Mouse (Mus musculus) forebrain, embryonic 14.5 days (tissue): ENCODE results near the gene Nfu1. TPM values are rescaled to one million over a fixed set of nuclear protein-coding genes. Genes with fewer than 3 reads are reported as not detected.

ENCODE experiments used
- ATAC-seq: fragments of 200-750 bp; cut with Nextera tagmentation; 2 replicates; pipeline ENCODE4 v1.8.0; 2017; ENCODE audit warnings: mild to moderate bottlenecking, moderate library complexity
- DNase-seq: peaks from one replicate; pipeline ENCODE4 v3.0.0-alpha.2; 2015; ENCODE audit warnings: low spot score
- H3K27ac ChIP-seq: fragments of 300-500 bp; sonication (generic); 2 replicates; pipeline ENCODE4 v1.5.1; 2014; ENCODE audit warnings: low read depth, mild to moderate bottlenecking, control low read depth, low read length, moderate library complexity
- H3K27me3 ChIP-seq: fragments of 300-500 bp; sonication (generic); replicated peaks from 2 replicates; pipeline ENCODE4 v1.6.1; 2014; ENCODE audit warnings: low read length, control low read depth, mixed read lengths; ENCODE audit not compliant: control insufficient read depth, insufficient read depth
- H3K36me3 ChIP-seq: fragments of 300-500 bp; sonication (generic); 2 replicates; pipeline ENCODE4 v1.6.1; 2014; ENCODE audit warnings: low read length, control low read depth; ENCODE audit not compliant: control insufficient read depth, insufficient read depth
- H3K4me1 ChIP-seq: fragments of 300-500 bp; sonication (generic); 2 replicates; pipeline ENCODE4 v1.6.1; 2014; ENCODE audit warnings: antibody characterized with exemption, low read length, control low read depth; ENCODE audit not compliant: control insufficient read depth, insufficient read depth
- H3K4me2 ChIP-seq: fragments of 300-500 bp; sonication (generic); 2 replicates; pipeline ENCODE4 v1.6.1; 2014; ENCODE audit warnings: mild to moderate bottlenecking, control low read depth, low read length
- H3K4me3 ChIP-seq: fragments of 300-500 bp; sonication (generic); 2 replicates; pipeline ENCODE4 v1.5.1; 2014; ENCODE audit warnings: low read depth, low read length, control low read depth
- H3K9ac ChIP-seq: fragments of 300-500 bp; sonication (generic); 2 replicates; pipeline ENCODE4 v1.6.1; 2014; ENCODE audit warnings: mild to moderate bottlenecking, low read length, control low read depth, moderate library complexity
- H3K9me3 ChIP-seq: fragments of 300-500 bp; sonication (generic); replicated peaks from 2 replicates; pipeline ENCODE4 v1.6.1; 2016; ENCODE audit warnings: low read length, control low read depth, mixed read lengths; ENCODE audit not compliant: control insufficient read depth
- WGBS: fragments of 180-500 bp; shearing (Covaris S2); extraction: QIAGEN DNeasy Blood & Tissue Kit; methylation state at CpG from one replicate; pipeline ENCODE4 v1.1.7; 2014; 5-methylcytosine and 5-hydroxymethylcytosine counted together
- polyA plus RNA-seq: library from polyadenylated mRNA; unstranded; fragments of >200 nt; fragmentation: Nextera tagmentation; extraction: Ambion mirVana; gene quantifications from 2 replicates; pipeline ENCODE4 v1.2.1, GENCODE M21; 2014

Gene Nfu1
- polyA plus RNA-seq: 111 and 112 TPM in 2 replicates

DNA sequence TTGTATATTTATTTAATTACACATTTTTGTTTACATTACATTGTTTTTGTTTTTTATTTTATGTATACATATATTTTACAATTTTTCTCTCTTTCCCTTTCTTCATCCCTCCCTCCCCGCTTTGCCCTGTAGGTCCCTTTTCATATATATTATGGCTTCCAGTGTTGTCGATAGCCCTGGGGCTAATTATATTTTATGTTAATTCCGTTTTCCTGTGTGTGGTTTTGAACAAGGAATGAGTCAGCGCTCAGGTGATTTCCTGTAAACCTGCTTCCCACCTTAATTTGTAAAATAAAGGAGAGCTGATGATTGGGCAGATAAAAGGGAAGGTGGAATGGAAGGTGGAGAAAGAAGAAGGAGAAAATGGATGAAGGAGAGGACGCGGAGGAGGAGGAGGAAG lies at the start of gene Nfu1:
Gene Nfu1, plus strand, starts transcription at position 350 of the 400 bp plus-strand sequence.
- 79% methylated on average over 6 of the region's 6 CpGs for WGBS
- peak within 1 kb of the TSS; percentile 62 for H3K4me2 ChIP-seq
- no peaks in the 10 kb centered on the region for H3K9me3 ChIP-seq
- H3K36me3 ChIP-seq: no peaks in the 10 kb centered on the region
- peak within 1 kb of the TSS; percentile 82 for H3K27ac ChIP-seq
- peak within 1 kb of the TSS; percentile 80 for H3K4me3 ChIP-seq
- ATAC-seq (no peak), DNase-seq (no peak)
- H3K4me1 ChIP-seq: peaks cover 3% of the 10 kb centered on the region; the same call in 1 of the 2 replicates
- H3K9ac ChIP-seq: peak within 1 kb of the TSS; percentile 94
- no peaks in the 10 kb centered on the region for H3K27me3 ChIP-seq

DNA sequence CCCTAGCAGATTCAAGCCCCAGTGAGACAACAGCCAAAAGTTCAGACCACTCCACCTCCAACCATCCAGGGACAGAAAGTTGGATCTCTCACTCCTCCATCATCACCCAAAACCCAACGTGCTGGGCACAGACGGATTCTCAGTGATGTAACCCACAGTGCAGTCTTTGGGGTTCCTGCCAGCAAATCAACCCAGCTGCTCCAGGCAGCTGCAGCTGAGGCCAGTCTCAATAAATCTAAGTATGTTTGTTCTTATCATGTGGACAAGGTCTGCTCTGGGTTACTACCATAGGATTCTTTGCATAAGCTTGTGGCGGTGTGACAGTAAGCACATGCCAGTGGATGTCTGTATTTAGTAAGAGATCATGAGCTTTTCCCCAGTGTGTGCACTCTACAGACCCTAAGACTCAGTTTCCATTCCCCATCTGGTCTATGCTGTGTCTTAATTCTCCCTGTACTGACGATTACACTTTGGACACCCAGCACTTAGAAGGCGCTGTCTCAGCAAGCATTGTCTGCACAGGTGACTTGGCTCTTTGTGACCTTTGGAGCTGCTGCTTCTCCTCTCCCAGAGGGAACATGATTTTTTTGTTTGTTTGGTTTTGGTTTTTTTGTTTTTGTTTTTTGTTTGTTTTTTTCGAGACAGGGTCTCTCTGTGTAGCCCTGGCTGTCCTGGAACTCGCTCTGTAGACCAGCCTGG lies 44.9 kb upstream of the Nfu1 start:
- Histone ChIP-seq H3K9me3 (no peaks in the 10 kb centered on the region), H3K4me2 (no peak overlapping the region), H3K4me1 (no peaks in the 10 kb centered on the region), H3K9ac (no peak overlapping the region), H3K27ac (no peak overlapping the region), H3K27me3 (no peaks in the 10 kb centered on the region), H3K36me3 (peaks cover 70% of the 10 kb centered on the region), H3K4me3 (no peak overlapping the region)
- ATAC-seq: no peak
- no peak for DNase-seq
- 93% methylated on average over 7 of the region's 7 CpGs for WGBS

DNA sequence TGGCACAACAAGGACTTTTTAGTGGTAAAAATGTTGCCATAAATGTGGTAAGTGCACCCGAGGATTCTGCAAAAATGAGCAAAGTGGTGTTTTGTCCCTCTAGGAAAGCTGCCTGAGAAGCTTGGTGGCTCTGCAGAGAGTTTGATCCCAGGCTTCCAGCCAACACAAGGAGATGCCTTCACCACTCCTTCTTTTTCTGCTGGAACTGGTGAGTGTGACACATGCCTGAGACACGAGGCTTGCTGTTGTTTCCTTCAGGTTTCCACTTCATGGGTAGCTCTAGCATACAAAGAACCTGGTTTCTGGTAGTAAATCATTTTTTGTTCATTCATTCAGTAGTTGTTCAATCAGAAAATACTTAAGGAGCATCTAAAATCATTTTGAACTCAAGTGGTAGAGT lies 41.9 kb upstream of the Nfu1 start:
- DNase-seq (no peak), ATAC-seq (no peak)
- H3K9me3 ChIP-seq: no peaks in the 10 kb centered on the region
- no peak overlapping the region for H3K4me3 ChIP-seq
- H3K27ac ChIP-seq: no peak overlapping the region
- peaks cover 64% of the 10 kb centered on the region for H3K36me3 ChIP-seq
- no peaks in the 10 kb centered on the region for H3K4me1 ChIP-seq
- WGBS: 68% methylated on average over 2 of the region's 2 CpGs
- no peak overlapping the region for H3K4me2 ChIP-seq
- H3K9ac ChIP-seq: no peak overlapping the region
- no peaks in the 10 kb centered on the region for H3K27me3 ChIP-seq

- H3K9ac ChIP-seq: no peak overlapping the region
- H3K4me2 ChIP-seq: no peak overlapping the region
- no peaks in the 10 kb centered on the region for H3K4me1 ChIP-seq
- H3K27me3 ChIP-seq: no peaks in the 10 kb centered on the region
- DNase-seq (no peak), ATAC-seq (no peak)
- no peak overlapping the region for H3K4me3 ChIP-seq
- no peaks in the 10 kb centered on the region for H3K9me3 ChIP-seq
- H3K36me3 ChIP-seq: peaks cover 34% of the 10 kb centered on the region
- H3K27ac ChIP-seq: no peak overlapping the region
- WGBS: 95% methylated on average over 4 of the region's 4 CpGs
Measured at GRCm38 (mm10) chr6:86973956-86974355, 35.1 kb upstream of the Nfu1 start.

DNA sequence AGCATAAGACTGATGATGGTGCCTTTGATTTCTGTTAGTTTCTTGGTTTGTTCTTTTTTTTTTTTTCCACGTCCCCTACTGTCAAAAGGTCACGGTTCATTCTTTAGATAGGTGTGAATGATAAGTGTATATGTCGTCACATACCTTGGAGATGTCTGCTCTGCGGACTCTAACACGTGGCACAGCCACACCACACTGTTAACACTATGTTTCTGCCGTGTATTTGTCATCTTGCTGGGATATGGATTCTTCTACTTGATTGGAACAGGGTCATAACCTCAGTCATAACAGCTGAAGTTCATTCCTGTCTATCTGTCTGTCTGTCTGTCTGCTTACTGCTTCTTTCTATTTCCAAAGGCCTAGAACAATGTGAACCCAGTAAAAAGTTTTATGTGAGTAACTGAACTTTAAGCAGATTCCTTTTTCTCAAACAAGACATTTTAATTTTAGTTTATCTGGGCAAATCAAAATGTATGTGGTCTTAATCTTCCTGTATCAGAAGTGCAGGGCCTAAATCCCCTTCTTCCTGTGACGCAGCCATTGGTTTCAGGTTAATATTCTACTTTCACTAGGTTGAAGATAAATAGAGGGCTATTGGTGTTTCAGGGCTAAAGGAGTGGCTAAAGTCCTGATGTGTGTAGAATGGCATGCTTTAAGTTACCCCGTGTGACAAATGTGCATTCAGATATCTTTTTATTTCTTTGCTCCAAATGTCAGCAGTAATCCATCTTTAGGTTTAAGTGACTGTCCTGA lies 30.7 kb upstream of the Nfu1 start:
- no peaks in the 10 kb centered on the region for H3K4me1 ChIP-seq
- H3K36me3 ChIP-seq: peaks cover 24% of the 10 kb centered on the region; the same call in 1 of the 2 replicates
- no peak overlapping the region for H3K27ac ChIP-seq
- 95% methylated on average over 8 of the region's 8 CpGs for WGBS
- H3K4me3 ChIP-seq: no peak overlapping the region
- no peak overlapping the region for H3K4me2 ChIP-seq
- DNase-seq (no peak), ATAC-seq (no peak)
- no peak overlapping the region for H3K9ac ChIP-seq
- H3K27me3 ChIP-seq: no peaks in the 10 kb centered on the region
- H3K9me3 ChIP-seq: no peaks in the 10 kb centered on the region

DNA sequence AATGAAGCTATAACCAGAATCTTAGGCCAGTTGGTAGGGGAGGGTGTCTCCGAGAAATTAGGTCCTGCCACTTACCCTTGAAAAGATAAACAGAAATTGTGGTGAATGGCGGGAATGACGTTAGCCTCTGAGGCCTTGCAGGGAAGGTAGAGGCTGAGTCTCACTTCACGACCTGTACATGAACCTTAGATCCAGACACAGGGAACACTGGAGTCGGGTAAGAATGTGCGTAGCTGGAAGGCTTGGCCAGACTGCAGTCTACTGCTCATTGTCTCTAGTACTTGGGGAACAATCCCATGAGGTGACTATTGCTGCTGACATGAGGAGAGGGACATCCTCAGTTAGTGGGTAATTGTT lies 30.1 kb upstream of the Nfu1 start:
- no peaks in the 10 kb centered on the region for H3K9me3 ChIP-seq
- peaks cover 21% of the 10 kb centered on the region; the same call in 1 of the 2 replicates for H3K36me3 ChIP-seq
- H3K4me2 ChIP-seq: no peak overlapping the region
- H3K4me1 ChIP-seq: no peaks in the 10 kb centered on the region
- H3K9ac ChIP-seq: no peak overlapping the region
- H3K4me3 ChIP-seq: no peak overlapping the region
- WGBS: 91% methylated on average over 6 of the region's 6 CpGs
- H3K27ac ChIP-seq: no peak overlapping the region
- ATAC-seq (no peak), DNase-seq (no peak)
- H3K27me3 ChIP-seq: no peaks in the 10 kb centered on the region

DNA sequence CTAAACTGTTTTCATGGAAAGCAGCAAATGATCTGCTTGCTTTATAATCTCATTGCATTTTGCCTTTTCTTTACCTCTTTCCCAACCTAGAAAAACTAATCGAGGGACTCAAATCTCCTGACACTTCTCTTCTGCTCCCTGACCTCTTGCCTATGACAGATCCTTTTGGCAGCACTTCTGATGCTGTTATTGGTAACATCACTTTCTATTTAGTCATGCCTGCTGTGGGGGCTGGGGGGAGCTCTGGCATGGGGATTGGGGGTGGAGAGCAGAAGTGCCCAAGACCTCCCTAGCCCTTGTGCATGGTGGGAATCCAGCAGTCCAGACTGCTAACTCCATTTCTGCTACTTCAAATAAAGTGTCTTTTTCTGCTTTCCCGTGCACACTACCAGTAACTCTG lies 27.8 kb upstream of the Nfu1 start:
- no peak overlapping the region for H3K9ac ChIP-seq
- H3K4me1 ChIP-seq: no peaks in the 10 kb centered on the region
- WGBS: 89% methylated on average over 2 of the region's 2 CpGs
- H3K4me2 ChIP-seq: no peak overlapping the region
- H3K9me3 ChIP-seq: no peaks in the 10 kb centered on the region
- peaks cover 18% of the 10 kb centered on the region; the same call in 1 of the 2 replicates for H3K36me3 ChIP-seq
- no peak overlapping the region for H3K4me3 ChIP-seq
- no peaks in the 10 kb centered on the region for H3K27me3 ChIP-seq
- ATAC-seq (no peak), DNase-seq (no peak)
- H3K27ac ChIP-seq: no peak overlapping the region

DNA sequence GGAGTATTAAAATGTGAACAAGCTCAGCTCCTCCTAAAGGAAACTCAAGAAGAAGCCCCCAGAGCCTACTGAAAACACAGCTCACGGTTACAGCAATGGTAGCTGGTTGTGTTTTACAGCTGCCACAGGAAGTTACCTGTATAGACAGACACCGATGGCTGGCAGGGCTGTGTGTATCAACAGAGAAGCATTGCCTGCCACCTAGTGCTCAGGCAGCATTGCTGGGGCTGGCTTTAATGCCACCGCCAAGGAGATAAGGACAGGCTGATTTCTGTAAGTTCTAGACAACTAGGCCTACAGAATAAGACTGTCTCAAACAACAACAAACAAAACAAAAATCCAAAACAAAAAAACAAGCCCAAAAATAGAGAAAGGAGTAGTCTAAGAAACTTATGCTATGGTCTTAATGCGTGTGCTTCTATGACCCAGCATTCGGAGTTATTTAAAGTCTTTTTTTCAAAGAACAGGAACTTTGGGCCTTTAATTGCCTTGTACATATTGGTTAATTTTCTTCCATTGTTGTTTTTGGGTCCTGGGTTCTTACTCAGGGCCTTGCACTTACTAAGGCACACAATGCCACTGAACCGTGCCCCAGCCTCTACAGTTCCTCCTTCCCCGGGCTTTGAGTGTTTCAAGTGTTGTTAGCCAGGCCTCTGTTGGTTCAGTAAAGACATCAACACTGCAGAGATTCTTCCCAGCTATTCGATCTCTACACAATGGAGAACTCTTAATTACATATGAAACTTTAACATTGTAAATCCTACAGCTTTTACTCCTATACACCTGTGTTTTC lies 23.5 kb upstream of the Nfu1 start:
- no peak for ATAC-seq
- no peak overlapping the region for H3K27ac ChIP-seq
- 84% methylated on average over 8 of the region's 8 CpGs for WGBS
- H3K4me2 ChIP-seq: no peak overlapping the region
- H3K9ac ChIP-seq: no peak overlapping the region
- DNase-seq: no peak
- H3K4me1 ChIP-seq: no peaks in the 10 kb centered on the region
- H3K9me3 ChIP-seq: no peaks in the 10 kb centered on the region
- H3K27me3 ChIP-seq: no peaks in the 10 kb centered on the region
- H3K4me3 ChIP-seq: no peak overlapping the region
- peaks cover 19% of the 10 kb centered on the region for H3K36me3 ChIP-seq
